ENCODE assay signal across 8 mouse cellular contexts in genomic region chr3:132087011-132087486, GRCm38 (mm10). TPM values are rescaled to one million over a fixed set of nuclear protein-coding genes. Genes with fewer than 3 reads are reported as not detected.
A peak's percentile ranks its signal among the peaks of the same experiment; 100 is the strongest.
DNase-seq lines count a peak whose midpoint lies in the region; ATAC-seq and TF ChIP-seq lines count a peak whose summit lies in the region.

No protein-coding gene starts in this region.

- no peak for DNase-seq in lung, postnatal 36 days
- peak; percentile 72 for DNase-seq in forebrain, postnatal 0 days
- peak; percentile 62 for DNase-seq in neural tube, embryonic 10.5 days (ENCODE audit: extremely low spot score, low spot score)
- no peak for DNase-seq in cerebellum, adult 11 months

- H3K4me2 ChIP-seq in lung, embryonic 15.5 days = peak overlapping the region; percentile 93
- H3K4me2 ChIP-seq in forebrain, postnatal 0 days (ENCODE audit: low read depth) = peak overlapping the region; percentile 74
- H3K4me2 ChIP-seq in intestine, postnatal 0 days (replicated peaks; ENCODE audit: low read depth) = peak overlapping the region; percentile 65
- H3K4me2 ChIP-seq in limb, embryonic 12.5 days = peak overlapping the region; percentile 97

- peak overlapping the region; percentile 13; the same call in 1 of the 2 replicates for H3K9ac ChIP-seq in lung, embryonic 15.5 days
- peak overlapping the region; percentile 37; the same call in 1 of the 2 replicates for H3K9ac ChIP-seq in forebrain, postnatal 0 days
- no peak overlapping the region for H3K9ac ChIP-seq in intestine, postnatal 0 days (ENCODE audit: low read depth, low read length)
- H3K9ac ChIP-seq in limb, embryonic 12.5 days (replicated peaks) = peak overlapping the region; percentile 70

- H3K4me1 ChIP-seq in lung, embryonic 15.5 days = peaks cover 34% of the 10 kb centered on the region
- peaks cover 19% of the 10 kb centered on the region for H3K4me1 ChIP-seq in forebrain, postnatal 0 days (ENCODE audit: insufficient read depth)
- no peaks in the 10 kb centered on the region for H3K4me1 ChIP-seq in intestine, postnatal 0 days (replicated peaks; ENCODE audit: control insufficient read depth, insufficient read depth, low read length)
- peaks cover 27% of the 10 kb centered on the region; the same call in 1 of the 2 replicates for H3K4me1 ChIP-seq in limb, embryonic 12.5 days (replicated peaks)

- TF ChIP-seq CTCF in forebrain, postnatal 0 days (IDR thresholded peaks at IDR 0.05; ENCODE audit: low read depth) = peak; percentile 29
- peak; percentile 31 for TF ChIP-seq CTCF in intestine, postnatal 0 days (IDR thresholded peaks at IDR 0.05; ENCODE audit: low read depth)

- H3K9me3 ChIP-seq in lung, embryonic 15.5 days = no peaks in the 10 kb centered on the region
- H3K9me3 ChIP-seq in forebrain, postnatal 0 days (ENCODE audit: low read length) = no peaks in the 10 kb centered on the region
- no peaks in the 10 kb centered on the region for H3K9me3 ChIP-seq in intestine, postnatal 0 days (ENCODE audit: control insufficient read depth)
- no peaks in the 10 kb centered on the region for H3K9me3 ChIP-seq in limb, embryonic 12.5 days

- no peaks in the 10 kb centered on the region for H3K36me3 ChIP-seq in lung, embryonic 15.5 days
- no peaks in the 10 kb centered on the region for H3K36me3 ChIP-seq in forebrain, postnatal 0 days (ENCODE audit: insufficient read depth)
- no peaks in the 10 kb centered on the region for H3K36me3 ChIP-seq in intestine, postnatal 0 days (ENCODE audit: control insufficient read depth, insufficient read depth)
- no peaks in the 10 kb centered on the region for H3K36me3 ChIP-seq in limb, embryonic 12.5 days

- H3K27ac ChIP-seq in lung, embryonic 15.5 days = no peak overlapping the region
- no peak overlapping the region for H3K27ac ChIP-seq in forebrain, postnatal 0 days (ENCODE audit: low read depth, low read length)
- H3K27ac ChIP-seq in intestine, postnatal 0 days (ENCODE audit: low read depth, low read length) = no peak overlapping the region
- peak overlapping the region; percentile 85 for H3K27ac ChIP-seq in limb, embryonic 12.5 days

- peaks cover 33% of the 10 kb centered on the region for H3K27me3 ChIP-seq in lung, embryonic 15.5 days
- peaks cover 15% of the 10 kb centered on the region; the same call in 1 of the 2 replicates for H3K27me3 ChIP-seq in forebrain, postnatal 0 days (ENCODE audit: insufficient read depth, low read length)
- H3K27me3 ChIP-seq in intestine, postnatal 0 days (replicated peaks; ENCODE audit: control insufficient read depth, insufficient read depth, low read length) = peaks cover 34% of the 10 kb centered on the region
- peaks cover 13% of the 10 kb centered on the region for H3K27me3 ChIP-seq in limb, embryonic 12.5 days

- H3K4me3 ChIP-seq in lung, embryonic 15.5 days = peak overlapping the region; percentile 35
- peak overlapping the region; percentile 34 for H3K4me3 ChIP-seq in forebrain, postnatal 0 days (ENCODE audit: low read depth, low read length)
- peak overlapping the region; percentile 29 for H3K4me3 ChIP-seq in intestine, postnatal 0 days (ENCODE audit: low read depth, low read length)
- H3K4me3 ChIP-seq in limb, embryonic 12.5 days (replicated peaks) = peak overlapping the region; percentile 59

- peak; percentile 64 for ATAC-seq in lung, embryonic 15.5 days (ENCODE audit: borderline replicate concordance, extremely low read depth, low FRiP score, low TSS enrichment)
- peak; percentile 81 for ATAC-seq in forebrain, postnatal 0 days
- no peak for ATAC-seq in intestine, postnatal 0 days
- ATAC-seq in limb, embryonic 12.5 days (ENCODE audit: insufficient number of reproducible peaks, insufficient read depth, low FRiP score, low TSS enrichment, low read depth) = peak; percentile 57; the same call in 1 of the 2 replicates
- ATAC-seq in inflammation-experienced regulatory T-cells, adult 6 months = no peak

- WGBS in lung, embryonic 15.5 days = 1% methylated on average over 21 of the region's 21 CpGs
- WGBS in forebrain, postnatal 0 days = under 1% methylated on average over 21 of the region's 21 CpGs
- WGBS in intestine, postnatal 0 days = 2% methylated on average over 21 of the region's 21 CpGs
- under 1% methylated on average over 21 of the region's 21 CpGs for WGBS in limb, embryonic 12.5 days

RNA-seq across cellular contexts. Expression of gene Dkk2, which starts 2.0 kb away (rescaled TPM):
- 2.5 TPM in 2 replicates for polyA plus RNA-seq in lung, embryonic 15.5 days (2015; fragmentation: Nextera tagmentation; extraction: Ambion mirVana)
- 1.5 and 2.4 TPM in 2 replicates for total RNA-seq in forebrain, postnatal 0 days (2014; rRNA removed)
- polyA plus RNA-seq in forebrain, postnatal 0 days (2015; fragmentation: Nextera tagmentation; extraction: Ambion mirVana) = 0.73 and 1.2 TPM in 2 replicates
- polyA plus RNA-seq in intestine, postnatal 0 days (2015; fragmentation: Nextera tagmentation; extraction: Ambion mirVana) = 2.3 and 2.6 TPM in 2 replicates
- polyA plus RNA-seq in limb, embryonic 12.5 days (2016; fragmentation: Nextera tagmentation; extraction: Ambion mirVana) = 30.4 and 33.4 TPM in 2 replicates
- under 1 TPM in 1 of 3 experiments, not detected in 2; 0.25 TPM for polyA plus RNA-seq in inflammation-experienced regulatory T-cells, adult 6 months (2017; shearing (Covaris generic))

Comparison
In these comparisons a context has a peak if more than half of its experiments do, and no peak if none do; other contexts are left out.
1. ATAC-seq: peak in lung, embryonic 15.5 days (single experiment), forebrain, postnatal 0 days (single experiment) and limb, embryonic 12.5 days (single experiment); none in intestine, postnatal 0 days (single experiment) and inflammation-experienced regulatory T-cells, adult 6 months (single experiment).
2. DNase-seq: peak in forebrain, postnatal 0 days (single experiment) and neural tube, embryonic 10.5 days (single experiment); none in lung, postnatal 36 days (single experiment) and cerebellum, adult 11 months (single experiment).
3. Peak in every context shown above with its lines, with median percentiles within 50 percentile points of each other: H3K4me2 ChIP-seq and H3K4me3 ChIP-seq.